Mouse (Mus musculus): Measurements from ENCODE around the gene Samm50. TPM values are rescaled to one million over a fixed set of nuclear protein-coding genes. Genes with fewer than 3 reads are reported as not detected.

The Samm50 gene
- polyA plus RNA-seq, 1 experiment: 10.7 TPM

GRCm38 (mm10) chr15:84238552-84238951 lies 46.5 kb downstream of the Samm50 start:
- DNase-seq (ENCODE audit: low read depth): no peak

- no peak for DNase-seq (ENCODE audit: low read depth)
These were observed 47.0 kb downstream of the Samm50 start for GRCm38 (mm10) chr15:84238991-84239401.

GRCm38 (mm10) chr15:84241520-84241919 lies 49.5 kb downstream of the Samm50 start:
- no peak for DNase-seq (ENCODE audit: low read depth)

GRCm38 (mm10) chr15:84245104-84245503 lies 53.1 kb downstream of the Samm50 start:
- no peak for DNase-seq (ENCODE audit: low read depth)

- DNase-seq (ENCODE audit: low read depth): no peak
These were observed 54.2 kb downstream of the Samm50 start for GRCm38 (mm10) chr15:84246195-84246594.

GRCm38 (mm10) chr15:84247309-84247708 lies 55.3 kb downstream of the Samm50 start:
- DNase-seq (ENCODE audit: low read depth): no peak

GRCm38 (mm10) chr15:84251227-84251626 lies 59.2 kb downstream of the Samm50 start:
- no peak for DNase-seq (ENCODE audit: low read depth)

- no peak for DNase-seq (ENCODE audit: low read depth)
These were observed 60.6 kb downstream of the Samm50 start for GRCm38 (mm10) chr15:84252645-84253044.

- no peak for DNase-seq (ENCODE audit: low read depth)
These were observed 61.7 kb downstream of the Samm50 start for GRCm38 (mm10) chr15:84253757-84254156.

- DNase-seq (ENCODE audit: low read depth): no peak
These were observed 62.3 kb downstream of the Samm50 start for GRCm38 (mm10) chr15:84254387-84254786.

- no peak for DNase-seq (ENCODE audit: low read depth)
These were observed 64.3 kb downstream of the Samm50 start for GRCm38 (mm10) chr15:84256254-84256850.

GRCm38 (mm10) chr15:84256864-84257263 lies 64.8 kb downstream of the Samm50 start:
- DNase-seq (ENCODE audit: low read depth): no peak

GRCm38 (mm10) chr15:84258602-84259355 lies 66.7 kb downstream of the Samm50 start:
- no peak for DNase-seq (ENCODE audit: low read depth)

GRCm38 (mm10) chr15:84260123-84260822 lies 68.2 kb downstream of the Samm50 start:
- DNase-seq (ENCODE audit: low read depth): no peak

- DNase-seq (ENCODE audit: low read depth): no peak
These were observed 70.6 kb downstream of the Samm50 start for GRCm38 (mm10) chr15:84262630-84263029.

GRCm38 (mm10) chr15:84263573-84263972 lies 71.5 kb downstream of the Samm50 start:
- no peak for DNase-seq (ENCODE audit: low read depth)

GRCm38 (mm10) chr15:84265141-84265540 lies 73.1 kb downstream of the Samm50 start:
- DNase-seq (ENCODE audit: low read depth): no peak

- no peak for DNase-seq (ENCODE audit: low read depth)
These were observed 74.2 kb downstream of the Samm50 start for GRCm38 (mm10) chr15:84266290-84266689.

Other genes starting within 250 kb of the Samm50 start
- 0.45 and 1.3 TPM in 2 replicates for gene Efcab6, start 126.9 kb upstream of the Samm50 start, polyA plus RNA-seq (2012; rRNA removed)
- gene Sult4a1, start 86.5 kb upstream of the Samm50 start, polyA plus RNA-seq (2012; rRNA removed): 0.07 and 0.19 TPM in 2 replicates
- 0.10 and 0.53 TPM in 2 replicates for gene Pnpla5, start 69.1 kb upstream of the Samm50 start, polyA plus RNA-seq (2012; rRNA removed)
- 398 and 777 TPM in 2 replicates for gene Pnpla3, start 24.4 kb upstream of the Samm50 start, polyA plus RNA-seq (2012; rRNA removed)
- gene Parvb, start 39.8 kb downstream of the Samm50 start, polyA plus RNA-seq (2012; rRNA removed): 7.4 and 7.5 TPM in 2 replicates
- 2.0 and 2.3 TPM in 2 replicates for gene Parvg, start 131.8 kb downstream of the Samm50 start, polyA plus RNA-seq (2012; rRNA removed)

All from gonadal fat pad, adult 2 months (tissue).